Mouse (Mus musculus) liver, adult 2 months (tissue): ENCODE data around the gene St6gal1. TPM values are rescaled to one million over a fixed set of nuclear protein-coding genes. Genes with fewer than 3 reads are reported as not detected.

ENCODE experiments used
- DNase-seq: peaks from one replicate; pipeline ENCODE4 v3.0.0-alpha.2; 2011; ENCODE audit warnings: low read depth, low spot score; ENCODE audit errors: extremely low read depth
- H3K27ac ChIP-seq: fragments of 200-500 bp; replicated peaks from 2 replicates; pipeline ENCODE4 v1.5.1; 2012; ENCODE audit warnings: low read depth, mild to moderate bottlenecking, control low read depth, inconsistent platforms, low read length; ENCODE audit not compliant: insufficient read depth
- H3K27me3 ChIP-seq: fragments of 200-500 bp; 2 replicates; pipeline ENCODE4 v1.6.1; 2012; ENCODE audit warnings: mild to moderate bottlenecking, moderate library complexity, low read length, inconsistent platforms; ENCODE audit not compliant: control insufficient read depth, insufficient read depth
- H3K36me3 ChIP-seq: fragments of 200-500 bp; 2 replicates; pipeline ENCODE4 v1.6.1; 2012; ENCODE audit warnings: low read length, inconsistent platforms; ENCODE audit not compliant: control insufficient read depth, insufficient read depth
- H3K4me1 ChIP-seq: fragments of 200-500 bp; 2 replicates; pipeline ENCODE4 v1.6.1; 2011; ENCODE audit warnings: low read length; ENCODE audit not compliant: control insufficient read depth, insufficient read depth
- H3K4me3 ChIP-seq: fragments of 200-500 bp; 2 replicates; pipeline ENCODE4 v1.5.1; 2011; ENCODE audit warnings: low read depth, mild to moderate bottlenecking, control low read depth, low read length, moderate library complexity; ENCODE audit not compliant: insufficient read depth
- H3K79me2 ChIP-seq: fragments of 200-500 bp; 2 replicates; pipeline ENCODE4 v1.6.1; 2012; ENCODE audit warnings: inconsistent platforms, mild to moderate bottlenecking, low read length, moderate library complexity; ENCODE audit not compliant: control insufficient read depth, insufficient read depth
- H3K9ac ChIP-seq: fragments of 200-500 bp; 2 replicates; pipeline ENCODE4 v1.6.1; 2012; ENCODE audit warnings: low read depth, mild to moderate bottlenecking, control low read depth, inconsistent platforms, low read length
- CTCF ChIP-seq: fragments of 200-500 bp; IDR thresholded peaks from 2 replicates; pipeline ENCODE4 v1.5.1; 2011; ENCODE audit warnings: low read depth, low read length, control low read depth
- POLR2A ChIP-seq: fragments of 200-500 bp; IDR thresholded peaks from 2 replicates; pipeline ENCODE4 v1.6.1; 2011; ENCODE audit warnings: low read length, control low read depth; ENCODE audit not compliant: insufficient read depth; ENCODE audit errors: extremely low read depth
- WGBS: fragments of 180-500 bp; shearing (Covaris S2); methylation state at CpG from one replicate; pipeline ENCODE4 v1.1.7; 2018; 5-methylcytosine and 5-hydroxymethylcytosine counted together
- polyA plus RNA-seq: library from polyadenylated mRNA; depleted of rRNA; stranded (reverse); fragments of >200 nt; gene quantifications from 2 replicates; pipeline ENCODE4 v1.2.3, GENCODE M21; 2012
- total RNA-seq: library from RNA; depleted of rRNA; stranded (reverse); fragments of >200 nt; gene quantifications from 2 replicates; pipeline ENCODE4 v1.2.3, GENCODE M21; 2014

St6gal1 gene
- total and polyA plus RNA-seq, 2 experiments: 36.7 to 41.3 TPM

- WGBS: 66% methylated on average over 6 of the region's 6 CpGs
- Histone ChIP-seq H3K36me3 (no peaks in the 10 kb centered on the region), H3K9ac (no peak overlapping the region), H3K27me3 (no peaks in the 10 kb centered on the region), H3K27ac (peak overlapping the region; percentile 5; the same call in 1 of the 2 replicates), H3K4me3 (no peak overlapping the region), H3K4me1 (peaks cover 25% of the 10 kb centered on the region), H3K79me2 (peaks cover 8% of the 10 kb centered on the region; the same call in 1 of the 2 replicates)
- DNase-seq: no peak
- no peak for TF ChIP-seq CTCF
These were observed 70.2 kb downstream of the St6gal1 start for GRCm38 (mm10) chr16:23294747-23295146.

- H3K27ac ChIP-seq: no peak overlapping the region
These were observed 71.2 kb downstream of the St6gal1 start for GRCm38 (mm10) chr16:23295720-23296119.

GRCm38 (mm10) chr16:23296721-23297120 lies 72.2 kb downstream of the St6gal1 start:
- no peak overlapping the region for H3K4me3 ChIP-seq
- peaks cover 8% of the 10 kb centered on the region; the same call in 1 of the 2 replicates for H3K79me2 ChIP-seq
- 96% methylated on average over 3 of the region's 3 CpGs for WGBS
- H3K9ac ChIP-seq: no peak overlapping the region
- no peaks in the 10 kb centered on the region for H3K27me3 ChIP-seq
- DNase-seq: peak; percentile 41
- H3K4me1 ChIP-seq: peaks cover 15% of the 10 kb centered on the region
- H3K36me3 ChIP-seq: no peaks in the 10 kb centered on the region
- no peak overlapping the region for H3K27ac ChIP-seq
- TF ChIP-seq CTCF (no peak), POLR2A (no peak)

More at GRCm38 (mm10) chr16:23295720-23296119, 71.2 kb downstream of the St6gal1 start:
- TF ChIP-seq POLR2A (no peak), CTCF (no peak)
- Histone ChIP-seq H3K36me3 (no peaks in the 10 kb centered on the region), H3K4me1 (peaks cover 18% of the 10 kb centered on the region), H3K9ac (no peak overlapping the region), H3K4me3 (no peak overlapping the region), H3K27me3 (no peaks in the 10 kb centered on the region), H3K79me2 (peaks cover 8% of the 10 kb centered on the region; the same call in 1 of the 2 replicates)
- DNase-seq: no peak
- WGBS: 67% methylated on average over 5 of the region's 5 CpGs

GRCm38 (mm10) chr16:23298441-23298840 lies 73.9 kb downstream of the St6gal1 start:
- Histone ChIP-seq H3K79me2 (peaks cover 11% of the 10 kb centered on the region; the same call in 1 of the 2 replicates), H3K4me3 (no peak overlapping the region), H3K27ac (no peak overlapping the region), H3K27me3 (no peaks in the 10 kb centered on the region), H3K36me3 (no peaks in the 10 kb centered on the region), H3K4me1 (peaks cover 9% of the 10 kb centered on the region), H3K9ac (no peak overlapping the region)
- no peak for DNase-seq
- TF ChIP-seq POLR2A: no peak
- no peak for TF ChIP-seq CTCF
- WGBS: 96% methylated on average over 3 of the region's 3 CpGs

- TF ChIP-seq CTCF (no peak), POLR2A (no peak)
- no peak overlapping the region for H3K4me3 ChIP-seq
- peaks cover 15% of the 10 kb centered on the region; the same call in 1 of the 2 replicates for H3K79me2 ChIP-seq
- H3K27ac ChIP-seq: no peak overlapping the region
- no peaks in the 10 kb centered on the region for H3K27me3 ChIP-seq
- DNase-seq: no peak
- no peak overlapping the region for H3K9ac ChIP-seq
- WGBS: 97% methylated on average over 3 of the region's 3 CpGs
- H3K36me3 ChIP-seq: no peaks in the 10 kb centered on the region
- peaks cover 7% of the 10 kb centered on the region for H3K4me1 ChIP-seq
These were observed 74.4 kb downstream of the St6gal1 start for GRCm38 (mm10) chr16:23298911-23299310.

GRCm38 (mm10) chr16:23299904-23300740 lies 75.6 kb downstream of the St6gal1 start:
- 78% methylated on average over 7 of the region's 7 CpGs for WGBS
- TF ChIP-seq POLR2A (no peak), CTCF (no peak)
- peaks cover 15% of the 10 kb centered on the region; the same call in 1 of the 2 replicates for H3K79me2 ChIP-seq

More at GRCm38 (mm10) chr16:23299904-23300740, 75.6 kb downstream of the St6gal1 start:
- H3K9ac ChIP-seq: no peak overlapping the region
- no peaks in the 10 kb centered on the region for H3K27me3 ChIP-seq
- H3K4me3 ChIP-seq: no peak overlapping the region
- H3K36me3 ChIP-seq: no peaks in the 10 kb centered on the region
- no peak overlapping the region for H3K27ac ChIP-seq
- no peak for DNase-seq
- H3K4me1 ChIP-seq: peaks cover 1% of the 10 kb centered on the region
